Mouse (Mus musculus) heart, embryonic 14.5 days (tissue): Measurements from ENCODE around the gene Tcirg1. TPM values are rescaled to one million over a fixed set of nuclear protein-coding genes. Genes with fewer than 3 reads are reported as not detected.
A peak's percentile ranks its signal among the peaks of the same experiment; 100 is the strongest.

Experiments used
- ATAC-seq: fragments of 200-750 bp; cut with Nextera tagmentation; 2 replicates; pipeline ENCODE4 v1.8.0; 2017; ENCODE audit warnings: low read depth, moderate TSS enrichment; ENCODE audit not compliant: insufficient number of reproducible peaks, insufficient read depth, low FRiP score
- H3K27ac ChIP-seq, 2 experiments: fragments of 200-500 bp in 1 of 2; fragments of 300-500 bp in 1 of 2; sonication (generic) in 1 of 2; replicated peaks in 1 of 2; 2 replicates each; pipeline ENCODE4 v1.5.1; 2012 to 2014; ENCODE audit warnings: low read depth in 2 of 2, low read length in 2 of 2, control low read depth in 1 of 2, mild to moderate bottlenecking in 1 of 2, mixed read lengths in 1 of 2; ENCODE audit not compliant: control insufficient read depth in 1 of 2, insufficient read depth in 1 of 2
- H3K27me3 ChIP-seq: fragments of 300-500 bp; sonication (generic); 2 replicates; pipeline ENCODE4 v1.6.1; 2014; ENCODE audit warnings: mild to moderate bottlenecking, low read length, control low read depth; ENCODE audit not compliant: control insufficient read depth, insufficient read depth
- H3K36me3 ChIP-seq: fragments of 300-500 bp; sonication (generic); 2 replicates; pipeline ENCODE4 v1.6.1; 2014; ENCODE audit warnings: mild to moderate bottlenecking, control low read depth, low read length, mixed read lengths; ENCODE audit not compliant: control insufficient read depth, insufficient read depth
- H3K4me1 ChIP-seq, 2 experiments: fragments of 200-500 bp in 1 of 2; fragments of 300-500 bp in 1 of 2; sonication (generic) in 1 of 2; 2 replicates each; pipeline ENCODE4 v1.6.1; 2012 to 2014; ENCODE audit warnings: low read length in 2 of 2, control low read depth in 1 of 2, mixed read lengths in 1 of 2; ENCODE audit not compliant: control insufficient read depth in 2 of 2, insufficient read depth in 2 of 2
- H3K4me2 ChIP-seq: fragments of 300-500 bp; sonication (generic); 2 replicates; pipeline ENCODE4 v1.6.1; 2014; ENCODE audit warnings: mild to moderate bottlenecking, low read length
- H3K4me3 ChIP-seq, 2 experiments: fragments of 200-500 bp in 1 of 2; fragments of 300-500 bp in 1 of 2; sonication (generic) in 1 of 2; 2 replicates each; pipeline ENCODE4 v1.5.1; 2012 to 2014; ENCODE audit warnings: low read length in 2 of 2, mild to moderate bottlenecking in 2 of 2, control low read depth in 1 of 2, low read depth in 1 of 2, moderate library complexity in 1 of 2; ENCODE audit not compliant: control insufficient read depth in 1 of 2, insufficient read depth in 1 of 2
- H3K9ac ChIP-seq: fragments of 300-500 bp; sonication (generic); 2 replicates; pipeline ENCODE4 v1.6.1; 2014; ENCODE audit warnings: mild to moderate bottlenecking, low read length
- H3K9me3 ChIP-seq: fragments of 300-500 bp; sonication (generic); 2 replicates; pipeline ENCODE4 v1.6.1; 2016; ENCODE audit warnings: low read length, control low read depth; ENCODE audit not compliant: control insufficient read depth
- WGBS: fragments of 180-500 bp; shearing (Covaris S2); extraction: QIAGEN DNeasy Blood & Tissue Kit; methylation state at CpG from one replicate; pipeline ENCODE4 v1.1.7; 2014; 5-methylcytosine and 5-hydroxymethylcytosine counted together
- polyA plus RNA-seq: library from polyadenylated mRNA; unstranded; fragments of >200 nt; fragmentation: Nextera tagmentation; extraction: Ambion mirVana; gene quantifications from 2 replicates; pipeline ENCODE4 v1.2.1, GENCODE M21; 2014

The Tcirg1 gene
- polyA plus RNA-seq, 1 experiment from 2014 or later = 17.1 TPM

GRCm38 (mm10) chr19:3914535-3914934 is 7.6 kb upstream of the Tcirg1 start:
- no peak for ATAC-seq
- H3K4me3 ChIP-seq = no peak overlapping the region
- H3K36me3 ChIP-seq = peaks cover 20% of the 10 kb centered on the region
- H3K27me3 ChIP-seq = no peaks in the 10 kb centered on the region
- WGBS = 83% methylated on average over 5 of the region's 5 CpGs
- peaks cover 10 to 14% of the 10 kb centered on the region in 2 experiments for H3K4me1 ChIP-seq
- H3K9me3 ChIP-seq = no peaks in the 10 kb centered on the region
- no peak overlapping the region for H3K27ac ChIP-seq
- H3K9ac ChIP-seq = no peak overlapping the region
- no peak overlapping the region for H3K4me2 ChIP-seq

- H3K9me3 ChIP-seq = no peaks in the 10 kb centered on the region
- peaks cover 10 to 14% of the 10 kb centered on the region in 2 experiments for H3K4me1 ChIP-seq
- peak overlapping the region; percentile 83 to 91; a peak in 2 of 4 replicates for H3K27ac ChIP-seq
- WGBS = 87% methylated on average over 8 of the region's 8 CpGs
- peak overlapping the region; percentile 82 for H3K9ac ChIP-seq
- no peak for ATAC-seq
- peaks cover 28% of the 10 kb centered on the region for H3K36me3 ChIP-seq
- peak overlapping the region; percentile 55 to 70 for H3K4me3 ChIP-seq
- no peaks in the 10 kb centered on the region for H3K27me3 ChIP-seq
- H3K4me2 ChIP-seq = peak overlapping the region; percentile 92
Observed at GRCm38 (mm10) chr19:3913692-3914091, 6.8 kb upstream of the Tcirg1 start.

DNA sequence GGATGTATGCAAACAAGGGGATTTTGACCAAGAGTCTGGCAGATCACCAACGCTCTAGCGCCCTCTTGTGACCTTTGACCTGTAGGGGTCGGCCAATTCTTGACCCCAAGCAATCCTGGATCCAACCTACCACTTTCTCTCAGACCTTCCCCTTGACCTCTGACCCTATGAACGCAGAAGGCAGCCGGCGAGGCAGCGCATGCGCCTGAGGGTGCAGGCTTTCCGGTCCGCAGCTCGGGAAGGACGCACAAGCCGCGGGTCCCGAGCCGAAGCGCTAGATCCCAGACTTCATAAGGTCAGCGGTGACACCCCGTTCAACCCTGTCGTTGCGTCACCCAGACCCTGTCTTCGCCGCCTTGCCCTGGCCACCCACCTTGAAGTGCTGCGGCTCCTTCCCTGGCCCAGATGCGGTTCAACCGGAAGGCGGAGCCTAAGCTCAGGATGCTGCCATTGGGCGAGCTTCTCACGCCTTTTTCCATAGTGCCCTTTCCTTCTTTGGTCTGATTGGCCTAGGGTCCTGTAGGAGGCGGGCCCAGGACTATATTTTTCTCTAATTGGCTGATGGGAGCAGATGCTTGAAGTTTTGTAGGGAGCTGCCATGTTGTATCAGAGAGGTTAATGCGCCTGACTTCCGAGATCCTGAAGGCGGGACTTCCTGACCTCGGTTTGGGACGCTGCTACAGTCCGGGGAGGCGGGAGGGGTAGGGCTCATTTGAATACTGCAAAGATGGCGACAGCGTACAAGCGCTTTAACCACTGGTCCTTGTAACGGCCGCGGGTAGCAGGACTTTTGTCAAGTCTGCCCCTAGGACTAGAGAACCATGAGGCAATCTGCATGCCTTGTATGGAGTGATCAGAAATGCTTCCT is 5.6 kb upstream of the Tcirg1 start, which contains the start of gene Ndufs8:
Ndufs8 (minus strand) TSS at position 438 of the 868 bp plus-strand sequence.
- H3K36me3 ChIP-seq = peaks cover 37% of the 10 kb centered on the region
- H3K4me2 ChIP-seq = peak within 1 kb of the TSS; percentile 92
- peak within 1 kb of the TSS; percentile 55 to 70 for H3K4me3 ChIP-seq
- under 1% methylated on average over 43 of the region's 43 CpGs for WGBS
- peaks cover 10 to 18% of the 10 kb centered on the region in 2 experiments for H3K4me1 ChIP-seq
- H3K27me3 ChIP-seq = no peaks in the 10 kb centered on the region
- H3K27ac ChIP-seq = peak within 1 kb of the TSS; percentile 83 to 91
- no peaks in the 10 kb centered on the region for H3K9me3 ChIP-seq
- ATAC-seq = peak; percentile 95
- peak within 1 kb of the TSS; percentile 82 for H3K9ac ChIP-seq

DNA sequence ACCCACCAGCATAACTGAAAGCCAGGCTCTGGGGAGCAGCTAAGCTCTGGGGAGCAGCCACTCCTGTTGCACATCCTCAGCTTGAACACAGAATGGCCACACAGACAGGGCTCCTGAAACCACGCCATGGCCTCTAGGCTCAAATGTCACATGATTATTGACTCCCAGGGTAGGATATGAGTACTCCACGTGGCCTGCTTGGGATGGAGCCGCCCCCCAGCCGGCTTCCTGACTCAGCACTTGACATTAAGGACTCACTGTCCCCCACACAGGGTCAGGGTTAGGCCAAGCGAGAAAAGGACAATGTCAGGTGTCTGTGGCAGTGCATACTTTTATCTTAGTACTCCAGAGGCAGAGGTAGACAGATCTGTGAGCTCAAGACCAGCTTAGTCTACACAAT is 3.3 kb upstream of the Tcirg1 start:
- Histone ChIP-seq H3K4me2 (no peak overlapping the region), H3K36me3 (peaks cover 37% of the 10 kb centered on the region), H3K9me3 (no peaks in the 10 kb centered on the region), H3K4me1 (peaks cover 22 to 28% of the 10 kb centered on the region in 2 experiments), H3K4me3 (no peak overlapping the region), H3K27me3 (no peaks in the 10 kb centered on the region), H3K9ac (no peak overlapping the region), H3K27ac (no peak overlapping the region)
- no peak for ATAC-seq
- WGBS = 73% methylated on average over 5 of the region's 5 CpGs

GRCm38 (mm10) chr19:3907876-3908660 is 1.1 kb upstream of the Tcirg1 start:
- 76% methylated on average over 8 of the region's 8 CpGs for WGBS
- 0 out of 4 replicates have a peak overlapping the region, but pooled peaks of 1 of the 2 experiments have one; percentile 63 for H3K4me3 ChIP-seq
- ATAC-seq = no peak
- H3K9ac ChIP-seq = no peak overlapping the region
- peak overlapping the region; percentile 69; the same call in 1 of the 2 replicates for H3K4me2 ChIP-seq
- no peaks in the 10 kb centered on the region for H3K9me3 ChIP-seq
- H3K27ac ChIP-seq = no peak overlapping the region
- H3K36me3 ChIP-seq = peaks cover 48% of the 10 kb centered on the region
- H3K27me3 ChIP-seq = no peaks in the 10 kb centered on the region
- peaks cover 18 to 23% of the 10 kb centered on the region in 2 experiments; a peak in 3 of 4 replicates for H3K4me1 ChIP-seq

DNA sequence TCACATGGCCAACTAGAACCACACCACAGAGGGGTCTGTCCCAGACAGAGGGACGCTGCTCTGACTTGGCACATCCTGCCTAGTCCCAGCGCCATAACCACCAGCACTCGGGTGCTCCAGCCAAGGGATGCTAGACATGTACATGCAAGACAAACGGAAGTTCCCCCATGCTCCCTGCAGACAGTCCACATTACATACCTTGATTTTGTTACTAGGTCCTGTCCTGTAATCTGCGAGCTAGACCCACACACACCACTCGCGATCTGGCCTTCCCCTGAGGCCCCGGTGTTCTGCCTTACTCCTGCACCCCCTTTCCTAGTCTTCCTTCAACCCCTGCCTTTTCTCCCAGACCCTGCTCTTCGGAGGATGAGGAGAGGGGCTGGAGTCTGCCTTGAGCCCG is 607 bp downstream of the Tcirg1 start:
- WGBS = 21% methylated on average over 10 of the region's 10 CpGs
- Histone ChIP-seq H3K9ac (peak overlapping the region; percentile 68), H3K36me3 (peaks cover 63% of the 10 kb centered on the region), H3K4me3 (peak overlapping the region; percentile 63 to 67), H3K27ac (peak overlapping the region; percentile 9 to 82; a peak in 2 of 4 replicates), H3K9me3 (no peaks in the 10 kb centered on the region), H3K4me1 (peaks cover 15 to 18% of the 10 kb centered on the region in 2 experiments; a peak in 3 of 4 replicates), H3K4me2 (peak overlapping the region; percentile 69), H3K27me3 (no peaks in the 10 kb centered on the region)
- ATAC-seq = no peak

GRCm38 (mm10) chr19:3905261-3905969 is 1.5 kb downstream of the Tcirg1 start:
- Histone ChIP-seq H3K4me1 (peaks cover 15 to 18% of the 10 kb centered on the region in 2 experiments; a peak in 3 of 4 replicates), H3K9ac (peak overlapping the region; percentile 58; the same call in 1 of the 2 replicates), H3K9me3 (no peaks in the 10 kb centered on the region), H3K4me3 (peak overlapping the region; percentile 25 to 63), H3K27ac (peak overlapping the region; percentile 23 to 82), H3K4me2 (peak overlapping the region; percentile 69), H3K27me3 (no peaks in the 10 kb centered on the region), H3K36me3 (peaks cover 54% of the 10 kb centered on the region)
- 38% methylated on average over 6 of the region's 6 CpGs for WGBS
- ATAC-seq = no peak
